Mouse (Mus musculus): Measurements from ENCODE around the gene 2810004N23Rik. TPM values are rescaled to one million over a fixed set of nuclear protein-coding genes. Genes with fewer than 3 reads are reported as not detected.
A peak's percentile ranks its signal among the peaks of the same experiment; 100 is the strongest.
"Not testable (repeated sequence)": the region's sequence is repeated elsewhere in the genome, so short reads cannot be mapped to it uniquely, and the experiment has no call there.

2810004N23Rik gene
- total RNA-seq, 2 experiments from 2014 or later, result 5.4 to 5.7 TPM

DNA sequence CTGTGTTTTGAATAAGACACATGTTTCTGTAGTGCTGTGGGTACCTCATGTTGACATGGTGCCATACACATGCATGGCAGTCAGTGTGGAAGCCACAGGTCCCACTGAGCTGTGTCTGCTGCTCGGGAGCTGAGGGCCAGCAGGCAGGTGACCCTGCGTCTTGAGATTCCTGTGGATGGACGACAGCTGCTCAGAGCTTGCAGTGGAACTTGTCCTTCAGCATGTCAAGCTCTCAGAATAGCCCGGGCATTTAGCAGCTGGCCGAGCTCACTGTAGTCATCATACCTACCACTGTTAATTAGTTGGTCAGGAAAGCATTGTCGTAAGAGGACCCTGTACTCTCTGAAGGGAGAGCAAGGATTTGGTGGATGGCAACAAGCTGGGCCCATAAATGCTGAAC is 6.8 kb upstream of the 2810004N23Rik start:
- ATAC-seq (replicated peaks; ENCODE audit: low FRiP score, poor library complexity, severe bottlenecking), result no peak

GRCm38 (mm10) chr8:124867126-124867525 is 4.2 kb upstream of the 2810004N23Rik start:
- ATAC-seq (replicated peaks; ENCODE audit: low FRiP score, poor library complexity, severe bottlenecking), result no peak

DNA sequence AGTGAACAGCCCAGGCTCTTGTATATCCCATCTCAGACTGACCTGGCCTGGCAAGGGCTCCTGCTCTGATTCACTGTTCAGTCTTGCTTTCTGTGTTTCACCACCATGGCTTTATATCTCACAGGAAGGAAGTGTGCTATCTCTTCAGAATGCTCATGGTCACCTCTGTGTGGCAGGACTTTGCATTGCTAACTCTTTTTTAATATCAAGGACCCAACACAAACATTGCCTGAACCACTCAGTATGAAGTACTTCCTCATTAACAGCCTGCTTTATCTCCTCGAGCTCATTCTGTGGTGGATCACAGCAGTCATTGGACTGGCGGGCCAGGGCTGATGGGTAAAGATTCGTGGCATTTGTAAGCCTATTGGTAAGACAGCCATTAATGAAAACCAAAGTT is 3.7 kb upstream of the 2810004N23Rik start:
- no peak for ATAC-seq (replicated peaks; ENCODE audit: low FRiP score, poor library complexity, severe bottlenecking)

DNA sequence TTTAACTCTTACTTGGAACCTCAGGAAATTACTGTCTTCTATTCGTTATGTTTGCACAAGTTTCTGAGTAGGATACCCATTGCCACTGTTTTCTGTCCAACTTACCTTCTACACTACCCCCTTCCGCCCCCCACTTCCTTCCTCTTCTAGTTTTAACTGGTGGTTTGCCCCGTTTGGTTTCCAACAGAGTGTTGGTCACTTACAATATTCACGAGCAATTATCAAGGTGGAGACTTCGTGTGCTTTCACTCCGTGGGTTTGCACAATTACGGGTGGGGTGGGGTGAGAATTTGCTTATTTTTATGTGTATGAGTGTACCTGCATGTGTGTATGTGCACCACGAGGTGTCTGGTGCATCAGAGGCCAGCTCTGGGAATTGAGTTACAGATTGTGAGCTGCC is 809 bp upstream of the 2810004N23Rik start:
- no peak for ATAC-seq (replicated peaks; ENCODE audit: low FRiP score, poor library complexity, severe bottlenecking)

DNA sequence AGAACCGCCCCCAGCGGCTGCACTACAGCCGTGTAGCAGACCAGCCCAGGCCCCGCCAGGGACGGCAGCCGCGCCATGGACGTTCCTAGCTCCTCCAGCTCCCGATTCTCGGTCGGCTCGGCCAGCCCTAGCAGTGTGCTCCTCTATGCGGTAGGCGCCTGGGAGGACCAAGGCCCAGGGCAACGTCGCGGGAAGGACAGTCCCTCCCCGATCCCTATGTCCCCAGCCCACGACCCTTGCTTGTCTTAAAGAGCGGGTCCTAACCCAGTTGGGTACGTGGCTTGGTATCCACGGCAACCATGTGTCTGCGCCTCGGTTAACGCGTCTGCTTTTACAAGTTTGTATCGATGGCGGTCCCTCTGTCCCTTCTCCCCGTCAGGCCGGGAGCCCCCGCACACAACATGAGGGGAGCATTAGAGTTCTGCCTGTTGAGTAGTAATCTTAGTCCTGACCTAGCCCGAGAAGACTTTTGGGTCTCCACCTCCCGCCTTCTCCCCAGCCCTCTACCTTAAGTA is 300 bp upstream of the 2810004N23Rik start:
- ATAC-seq (replicated peaks; ENCODE audit: low FRiP score, poor library complexity, severe bottlenecking), result peak; percentile 39

GRCm38 (mm10) chr8:124860188-124860587 is 2.7 kb downstream of the 2810004N23Rik start:
- ATAC-seq (replicated peaks; ENCODE audit: low FRiP score, poor library complexity, severe bottlenecking), result no peak

GRCm38 (mm10) chr8:124859466-124859865 is 3.5 kb downstream of the 2810004N23Rik start:
- ATAC-seq (replicated peaks; ENCODE audit: low FRiP score, poor library complexity, severe bottlenecking), result no peak

- no peak for ATAC-seq (replicated peaks; ENCODE audit: low FRiP score, poor library complexity, severe bottlenecking)
Observed at GRCm38 (mm10) chr8:124853511-124853910, 9.4 kb downstream of the 2810004N23Rik start.

DNA sequence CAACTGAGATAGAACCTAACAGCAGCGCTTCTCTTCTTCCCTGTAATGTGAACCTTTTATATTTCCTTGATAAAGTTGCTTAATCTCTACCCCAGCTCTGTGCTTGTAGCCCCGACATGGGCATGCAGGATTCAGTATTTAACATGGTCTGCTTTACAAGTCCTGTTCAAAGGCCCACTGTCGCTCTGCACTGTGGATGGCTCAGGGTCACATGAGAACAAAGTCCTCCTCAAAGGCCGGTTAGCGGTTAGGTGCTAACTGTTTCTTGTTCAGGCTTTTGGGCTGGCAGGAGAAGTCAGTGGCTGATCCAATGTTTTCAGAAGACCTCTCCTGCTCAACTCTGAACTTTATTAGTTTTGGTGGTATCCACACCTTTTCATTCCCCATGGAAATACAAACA is 17.3 kb downstream of the 2810004N23Rik start:
- ATAC-seq (replicated peaks; ENCODE audit: low FRiP score, poor library complexity, severe bottlenecking), result no peak

DNA sequence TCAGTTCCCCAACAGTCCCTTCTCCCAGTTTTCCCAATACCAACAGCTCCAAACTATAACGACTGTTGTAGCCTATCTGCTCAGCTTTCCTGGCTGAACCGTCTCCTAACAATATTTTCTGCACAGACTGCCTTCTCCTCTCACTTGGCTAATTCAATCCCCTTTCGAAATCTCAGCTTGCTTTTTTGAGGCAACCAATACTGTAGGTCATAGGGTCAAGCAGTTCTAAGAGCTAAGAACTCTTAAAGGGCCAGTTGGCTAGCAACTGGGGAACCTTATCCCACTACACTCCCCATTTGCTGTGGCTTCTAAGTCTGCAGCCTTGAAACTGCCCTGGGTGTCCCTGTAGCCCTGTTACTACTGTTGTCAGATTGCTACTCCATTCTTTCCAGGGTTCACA is 17.8 kb downstream of the 2810004N23Rik start:
- no peak for ATAC-seq (replicated peaks; ENCODE audit: low FRiP score, poor library complexity, severe bottlenecking)

DNA sequence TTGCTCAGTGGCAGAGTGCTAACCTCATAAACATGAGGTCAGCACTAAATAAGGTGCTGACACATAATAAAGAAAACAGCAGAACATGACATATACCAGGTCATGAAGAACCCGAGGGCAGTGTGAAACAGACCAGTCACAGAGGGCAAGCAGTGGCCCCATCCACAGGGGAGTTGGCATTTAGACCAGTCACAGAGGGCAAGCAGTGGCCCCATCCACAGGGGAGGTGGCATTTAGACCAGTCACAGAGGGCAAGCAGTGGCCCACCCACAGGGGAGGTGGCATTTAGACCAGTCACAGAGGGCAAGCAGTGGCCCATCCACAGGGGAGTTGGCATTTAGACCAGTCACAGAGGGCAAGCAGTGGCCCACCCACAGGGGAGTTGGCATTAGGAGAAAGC is 20.0 kb downstream of the 2810004N23Rik start:
- ATAC-seq (replicated peaks; ENCODE audit: low FRiP score, poor library complexity, severe bottlenecking), result not testable (repeated sequence)

DNA sequence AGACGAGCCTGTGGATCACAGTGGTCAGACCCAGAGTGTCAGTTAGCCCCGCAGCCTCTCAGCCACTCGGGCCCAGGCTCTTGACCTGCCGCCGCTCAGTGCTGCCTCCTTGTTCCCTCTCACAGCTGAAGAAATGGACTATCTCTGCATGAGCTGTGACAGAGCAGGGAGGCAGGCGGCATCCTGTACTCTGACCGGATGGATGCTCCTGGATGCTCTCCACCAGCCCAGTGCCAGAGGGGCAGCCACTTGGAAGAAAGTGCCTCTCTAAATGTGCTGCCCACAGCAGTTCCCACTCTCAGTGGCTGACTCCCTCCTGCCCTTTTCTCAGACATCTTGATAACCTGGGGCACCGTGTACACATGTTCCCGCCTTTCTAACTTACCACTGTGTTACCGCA is 21.1 kb downstream of the 2810004N23Rik start:
- peak; percentile 25; the same call in 1 of the 2 replicates for ATAC-seq (replicated peaks; ENCODE audit: low FRiP score, poor library complexity, severe bottlenecking)

DNA sequence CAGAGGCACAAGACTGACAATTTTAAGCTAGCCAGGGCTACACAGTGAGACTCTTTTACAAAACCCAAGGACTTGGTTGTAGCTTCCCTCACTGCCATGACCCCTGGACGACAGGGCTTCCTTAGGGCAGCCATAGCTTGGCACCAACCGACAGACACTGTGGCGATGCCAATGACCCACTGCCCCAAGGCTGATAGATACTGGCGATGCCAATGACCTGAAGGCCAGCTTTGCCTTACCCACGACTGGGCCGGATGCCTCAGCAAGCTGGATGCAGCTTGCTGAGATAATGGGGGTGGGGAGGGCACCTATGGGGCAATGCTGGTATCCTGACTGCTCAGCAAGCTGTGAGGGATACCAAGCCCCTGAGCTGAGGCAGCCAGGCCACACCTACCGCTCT is 22.0 kb downstream of the 2810004N23Rik start:
- no peak for ATAC-seq (replicated peaks; ENCODE audit: low FRiP score, poor library complexity, severe bottlenecking)

DNA sequence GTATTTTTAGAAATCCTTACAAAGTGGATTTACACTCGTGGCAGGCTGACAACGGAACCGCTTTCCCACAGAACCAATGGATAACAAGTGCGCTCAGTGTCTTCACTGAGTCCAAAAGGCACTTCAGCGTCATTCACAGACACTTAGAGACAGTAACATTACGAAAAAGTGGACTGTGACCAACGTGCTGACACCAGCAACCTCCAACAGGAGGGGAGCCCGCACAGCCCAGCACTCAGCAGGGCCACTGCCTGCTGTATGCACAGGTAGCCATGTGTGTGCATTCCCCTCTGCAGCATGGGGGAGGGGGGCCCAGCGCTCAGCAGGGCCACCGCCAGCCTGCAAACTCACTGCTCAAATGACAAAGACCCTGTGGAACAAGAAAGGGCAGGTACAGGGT is 23.5 kb downstream of the 2810004N23Rik start:
- no peak for ATAC-seq (replicated peaks; ENCODE audit: low FRiP score, poor library complexity, severe bottlenecking)

DNA sequence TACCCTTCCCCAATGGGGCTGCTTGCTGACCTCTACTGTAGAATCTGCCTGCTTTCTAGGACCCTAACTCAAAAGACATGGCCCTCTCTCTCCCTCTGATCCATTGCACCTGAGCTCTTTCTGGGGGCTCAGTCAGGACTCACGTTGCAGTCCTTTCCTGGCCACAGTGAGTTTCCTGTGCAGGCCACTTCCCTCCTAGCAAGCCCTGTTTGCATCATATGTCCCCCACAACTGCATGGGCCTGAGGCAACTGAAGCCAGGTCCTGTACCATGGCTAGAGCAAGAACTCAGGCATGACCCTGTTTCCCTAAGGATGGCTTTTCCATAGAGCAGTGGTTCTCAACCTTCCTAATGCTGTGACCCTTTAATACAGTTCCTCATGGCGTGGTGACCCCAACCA is 25.0 kb downstream of the 2810004N23Rik start:
- ATAC-seq (replicated peaks; ENCODE audit: low FRiP score, poor library complexity, severe bottlenecking), result no peak

DNA sequence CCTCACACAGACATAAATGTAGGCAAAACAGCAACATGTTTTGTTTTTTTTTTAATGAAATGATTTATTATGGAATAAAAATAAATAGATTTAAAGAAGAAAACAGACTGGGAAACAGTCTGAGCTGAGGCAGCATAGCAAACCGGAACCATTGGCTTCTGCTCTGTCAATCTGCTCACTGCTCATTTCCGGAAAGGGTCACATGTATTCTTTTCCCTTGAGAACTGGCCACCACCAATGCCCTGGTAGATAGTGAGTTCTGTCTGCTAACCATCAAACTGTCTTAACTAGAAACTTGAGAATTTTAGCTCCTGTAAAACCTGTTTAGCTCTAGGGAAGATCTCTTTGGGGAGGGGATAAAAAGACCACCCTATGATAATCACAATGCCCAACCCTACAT is 26.0 kb downstream of the 2810004N23Rik start:
- no peak for ATAC-seq (replicated peaks; ENCODE audit: low FRiP score, poor library complexity, severe bottlenecking)

GRCm38 (mm10) chr8:124836273-124836672 is 26.6 kb downstream of the 2810004N23Rik start:
- no peak for ATAC-seq (replicated peaks; ENCODE audit: low FRiP score, poor library complexity, severe bottlenecking)

GRCm38 (mm10) chr8:124835848-124836247 is 27.1 kb downstream of the 2810004N23Rik start:
- no peak for ATAC-seq (replicated peaks; ENCODE audit: low FRiP score, poor library complexity, severe bottlenecking)

GRCm38 (mm10) chr8:124833430-124834205 is 29.3 kb downstream of the 2810004N23Rik start:
- no peak for ATAC-seq (replicated peaks; ENCODE audit: low FRiP score, poor library complexity, severe bottlenecking)

- ATAC-seq (replicated peaks; ENCODE audit: low FRiP score, poor library complexity, severe bottlenecking), result no peak
Observed at GRCm38 (mm10) chr8:124831941-124832340, 31.0 kb downstream of the 2810004N23Rik start.

- ATAC-seq (replicated peaks; ENCODE audit: low FRiP score, poor library complexity, severe bottlenecking), result no peak
Observed at GRCm38 (mm10) chr8:124831531-124831930, 31.4 kb downstream of the 2810004N23Rik start.

GRCm38 (mm10) chr8:124830050-124830449 is 32.9 kb downstream of the 2810004N23Rik start:
- ATAC-seq (replicated peaks; ENCODE audit: low FRiP score, poor library complexity, severe bottlenecking), result no peak

All from erythroid progenitor cell, adult 5-6 weeks (primary cell).